In genomic region chr7:19851858-19852570, GRCm38 (mm10) we compare ENCODE assay signal across 9 mouse cellular contexts. TPM values are rescaled to one million over a fixed set of nuclear protein-coding genes. Genes with fewer than 3 reads are reported as not detected.
DNase-seq lines count a peak whose midpoint lies in the region; ATAC-seq and TF ChIP-seq lines count a peak whose summit lies in the region.
"Had no signal": no experiment of that assay in that cellular context is flagged by ENCODE, and none has a peak within 500 bp of the region (broad histone marks: within the 10 kb centered on the region; RNA-seq: fewer than 3 reads in every experiment).

TSS of gene Gm19345 (plus strand) at chr7:19852003.

- peak in 1 of 2 experiments; percentile 28 for DNase-seq in layer of hippocampus, adult 2 months (ENCODE audit: low spot score in 2 of 2)
- no peak for DNase-seq in layer of hippocampus, adult 9-10 months (ENCODE audit: low spot score)
- peak; percentile 60 for DNase-seq in embryo, embryonic 10 days (ENCODE audit: low spot score)
- peak; percentile 56 for DNase-seq in hindbrain, embryonic 11.5 days (ENCODE audit: low spot score)
- DNase-seq in gastrocnemius, adult 18-20 months (ENCODE audit: low spot score) = no peak

- no peaks in the 10 kb centered on the region for H3K4me1 ChIP-seq in hindbrain, embryonic 11.5 days (replicated peaks; ENCODE audit: control insufficient read depth, insufficient read depth, low read length)
- peaks cover 7% of the 10 kb centered on the region; the same call in 1 of the 2 replicates for H3K4me1 ChIP-seq in liver, embryonic 15.5 days (replicated peaks)
- peaks cover 4% of the 10 kb centered on the region for H3K4me1 ChIP-seq in small intestine, adult 2 months (ENCODE audit: control insufficient read depth, insufficient read depth, insufficient read length, low read length)

- H3K4me2 ChIP-seq in hindbrain, embryonic 11.5 days (replicated peaks; ENCODE audit: low read depth, low read length) = peak within 1 kb of the TSS; percentile 49
- peak within 1 kb of the TSS; percentile 36 for H3K4me2 ChIP-seq in liver, embryonic 15.5 days

- 0 out of 2 replicates have a peak within 1 kb of the TSS, but pooled peaks have one; percentile 19 for H3K9ac ChIP-seq in hindbrain, embryonic 11.5 days (ENCODE audit: low read depth, low read length)
- no peak within 1 kb of the TSS for H3K9ac ChIP-seq in liver, embryonic 15.5 days
- H3K9ac ChIP-seq: liver, embryonic 14.5 days had no signal

- ATAC-seq in hindbrain, embryonic 11.5 days (ENCODE audit: low FRiP score) = peak; percentile 81
- ATAC-seq in liver, embryonic 15.5 days (ENCODE audit: insufficient read depth) = peak; percentile 42; the same call in 1 of the 2 replicates
- ATAC-seq in monocyte, adult 5-6 weeks (replicated peaks; ENCODE audit: insufficient number of reproducible peaks, low FRiP score, low TSS enrichment, poor library complexity, severe bottlenecking) = no peak

- no peak for TF ChIP-seq POLR2A in small intestine, adult 2 months (IDR thresholded peaks at IDR 0.05; ENCODE audit: low read depth, low read length)

- no peak for TF ChIP-seq CTCF in layer of hippocampus, adult 2 months (conservative IDR thresholded peaks at IDR 0.05)
- no peak for TF ChIP-seq CTCF in small intestine, adult 2 months (IDR thresholded peaks at IDR 0.05; ENCODE audit: extremely low read depth, insufficient read length, insufficient replicate concordance, low read depth, low read length)

- H3K9me3 ChIP-seq in hindbrain, embryonic 11.5 days (ENCODE audit: control insufficient read depth, low read length) = no peaks in the 10 kb centered on the region
- H3K9me3 ChIP-seq in liver, embryonic 15.5 days (replicated peaks) = no peaks in the 10 kb centered on the region

- no peaks in the 10 kb centered on the region for H3K36me3 ChIP-seq in hindbrain, embryonic 11.5 days (ENCODE audit: control insufficient read depth, insufficient read depth, low read length)
- H3K36me3 ChIP-seq in liver, embryonic 15.5 days (replicated peaks) = no peaks in the 10 kb centered on the region
- no peaks in the 10 kb centered on the region for H3K36me3 ChIP-seq in small intestine, adult 2 months (ENCODE audit: control insufficient read depth, insufficient read depth, low read length)

- peak within 1 kb of the TSS; percentile 51 for H3K4me3 ChIP-seq in layer of hippocampus, adult 2 months
- peak within 1 kb of the TSS; percentile 20 for H3K4me3 ChIP-seq in hindbrain, embryonic 11.5 days (ENCODE audit: low read depth, low read length)
- no peak within 1 kb of the TSS for H3K4me3 ChIP-seq in liver, embryonic 15.5 days (replicated peaks)
- peak within 1 kb of the TSS; percentile 28 for H3K4me3 ChIP-seq in small intestine, adult 2 months (ENCODE audit: low read depth, low read length)

- 4% methylated on average over 33 of the region's 33 CpGs for WGBS in hindbrain, embryonic 11.5 days
- 6% methylated on average over 29 of the region's 33 CpGs for WGBS in liver, embryonic 15.5 days (ENCODE audit: insufficient replicate concordance)
- 5% methylated on average over 32 of the region's 33 CpGs for WGBS in small intestine, adult 2 months

- 0 out of 2 replicates have a peak, but pooled peaks cover 5% of the 10 kb centered on the region for H3K27me3 ChIP-seq in hindbrain, embryonic 11.5 days (ENCODE audit: control insufficient read depth, insufficient read depth, low read length)
- H3K27me3 ChIP-seq in liver, embryonic 15.5 days = peaks cover 26% of the 10 kb centered on the region
- H3K27me3 ChIP-seq in small intestine, adult 2 months (ENCODE audit: control insufficient read depth, insufficient read depth, low read length) = no peaks in the 10 kb centered on the region

- no peak within 1 kb of the TSS for H3K27ac ChIP-seq in layer of hippocampus, adult 2 months
- H3K27ac ChIP-seq in hindbrain, embryonic 11.5 days (ENCODE audit: low read depth, low read length) = no peak within 1 kb of the TSS
- no peak within 1 kb of the TSS for H3K27ac ChIP-seq in liver, embryonic 15.5 days (replicated peaks)
- no peak within 1 kb of the TSS for H3K27ac ChIP-seq in small intestine, adult 2 months (ENCODE audit: insufficient read depth, low read depth, low read length)
- H3K27ac ChIP-seq: liver, embryonic 14.5 days had no signal

RNA-seq across cellular contexts. Expression of gene Gm19345, which starts in this region (rescaled TPM):
- 1 to 10 TPM in 1 of 2 experiments, under 1 TPM in 1; 0.86 to 1.6 TPM for total RNA-seq in layer of hippocampus, adult 2 months (2021)
- 0.17 TPM in 1 of 2 replicates, not detected in the other for polyA plus RNA-seq in hindbrain, embryonic 11.5 days (2014; fragmentation: Nextera tagmentation; extraction: Ambion mirVana)
- polyA plus RNA-seq in liver, embryonic 15.5 days (2015; fragmentation: Nextera tagmentation; extraction: Ambion mirVana) = not detected in 2 replicates
- 0.13 TPM in 1 of 2 replicates, not detected in the other for polyA plus RNA-seq in small intestine, adult 2 months (2012; rRNA removed)
- total RNA-seq in monocyte, adult 5-6 weeks (2017) = not detected in 3 replicates
- total RNA-seq in gastrocnemius, adult 18-20 months (2021) = not detected
- polyA plus RNA-seq: liver, embryonic 14.5 days had no signal

Comparison
In these comparisons a context has a peak if more than half of its experiments do, and no peak if none do; other contexts are left out.
1. Peak in DNase-seq, ATAC-seq, H3K4me3 ChIP-seq, H3K9ac ChIP-seq and H3K4me2 ChIP-seq in hindbrain, embryonic 11.5 days; RNA of the gene not detected or under 1 TPM.
2. Peak in ATAC-seq and H3K4me2 ChIP-seq in liver, embryonic 15.5 days; RNA of the gene not detected or under 1 TPM.